Mouse (Mus musculus) kidney, adult 9 months (tissue): ENCODE results near the gene Kdr.

Experiments
- DNase-seq: peaks from one replicate; pipeline ENCODE4 v3.0.0; 2022

Gene Kdr

DNA sequence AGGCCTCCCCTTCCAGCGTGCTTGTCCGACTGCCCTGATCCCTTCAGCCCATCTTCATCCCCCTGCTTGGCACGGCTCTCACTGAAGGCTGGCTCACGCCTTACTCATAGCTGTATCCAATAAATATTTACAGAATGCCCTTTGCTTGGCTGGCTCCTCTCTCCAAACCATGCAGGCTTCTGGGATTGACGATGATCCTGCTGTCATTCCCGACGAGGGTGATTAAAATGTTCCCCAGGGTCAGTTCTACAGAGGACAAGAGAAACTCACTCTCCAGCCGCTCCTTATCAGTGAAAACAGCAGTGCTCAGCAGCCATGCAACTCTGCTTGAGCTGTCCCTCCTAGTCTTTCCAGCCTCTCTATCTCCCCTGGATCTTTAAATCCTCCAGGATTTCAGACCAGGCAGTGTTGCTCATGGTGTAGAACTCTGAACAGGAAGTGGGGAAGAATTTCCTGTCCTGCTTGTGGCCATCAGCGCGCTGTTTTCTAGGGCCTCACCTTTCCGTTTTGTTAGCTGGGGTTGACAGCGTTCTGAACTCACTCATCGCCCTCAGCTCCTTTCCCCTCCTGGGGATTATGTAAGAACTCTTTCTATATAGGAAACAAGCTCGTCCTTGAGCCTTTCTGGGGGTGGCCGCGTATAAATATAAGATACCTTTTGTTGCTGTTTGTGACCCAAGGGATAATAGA is 77.9 kb downstream of the Kdr start:
- DNase-seq, result peak; percentile 38

DNA sequence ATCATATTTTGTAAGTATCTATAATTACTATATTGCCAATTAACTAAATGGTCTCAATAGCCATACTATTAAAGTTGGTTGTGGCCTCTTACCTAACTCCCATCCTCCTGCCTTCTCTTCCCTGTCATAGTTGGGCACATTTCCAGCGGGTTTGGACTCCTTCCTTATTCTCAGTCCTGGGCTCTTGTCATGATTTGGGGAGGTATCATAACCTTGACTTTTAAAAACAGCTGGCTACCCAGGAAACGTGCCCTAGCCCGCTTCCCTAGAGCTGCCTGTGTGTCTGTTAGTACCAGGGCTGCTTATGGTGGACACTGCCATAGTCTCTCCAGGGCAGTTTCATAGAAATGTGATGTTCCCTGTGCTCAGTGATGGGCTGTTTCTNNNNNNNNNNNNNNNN is 82.9 kb downstream of the Kdr start:
- no peak for DNase-seq

- no peak for DNase-seq
Measured at GRCm38 (mm10) chr5:75892956-75893471, 85.2 kb downstream of the Kdr start.
